Mouse (Mus musculus) megakaryocyte, adult 5-6 weeks (primary cell): ENCODE measurements around the gene Fuz. TPM values are rescaled to one million over a fixed set of nuclear protein-coding genes. Genes with fewer than 3 reads are reported as not detected.

Experiments used
- ATAC-seq: 2 replicates; pipeline ENCODE4 v1.8.0; 2016; ENCODE audit warnings: mild to moderate bottlenecking, inconsistent platforms; ENCODE audit not compliant: poor library complexity, severe bottlenecking
- total RNA-seq, 2 experiments: library from RNA; stranded (forward) in 1 of 2; stranded (reverse) in 1 of 2; fragments of 153-499, 151-499 nt in 1 of 2; fragments of 221-1000, 200-1000 nt in 1 of 2; gene quantifications; 2 replicates each; pipeline versions ENCODE4 v1.2.3 to v1.2.4; 2015 to 2017

Fuz gene
- total RNA-seq, 2 experiments from 2014 or later: 4.7 to 11.1 TPM

GRCm38 (mm10) chr7:44888256-44889105 is 7.4 kb upstream of the Fuz start:
- no peak for ATAC-seq

GRCm38 (mm10) chr7:44890180-44890579 is 5.7 kb upstream of the Fuz start:
- no peak for ATAC-seq

- no peak for ATAC-seq
Observed at GRCm38 (mm10) chr7:44890737-44891136, 5.1 kb upstream of the Fuz start.

- ATAC-seq: no peak
Observed at GRCm38 (mm10) chr7:44891611-44892010, 4.3 kb upstream of the Fuz start.

GRCm38 (mm10) chr7:44892276-44892921 is 3.5 kb upstream of the Fuz start, which contains the start of gene Med25:
TSS of gene Med25 (minus strand) at chr7:44892712.
- ATAC-seq: peak; percentile 80

DNA sequence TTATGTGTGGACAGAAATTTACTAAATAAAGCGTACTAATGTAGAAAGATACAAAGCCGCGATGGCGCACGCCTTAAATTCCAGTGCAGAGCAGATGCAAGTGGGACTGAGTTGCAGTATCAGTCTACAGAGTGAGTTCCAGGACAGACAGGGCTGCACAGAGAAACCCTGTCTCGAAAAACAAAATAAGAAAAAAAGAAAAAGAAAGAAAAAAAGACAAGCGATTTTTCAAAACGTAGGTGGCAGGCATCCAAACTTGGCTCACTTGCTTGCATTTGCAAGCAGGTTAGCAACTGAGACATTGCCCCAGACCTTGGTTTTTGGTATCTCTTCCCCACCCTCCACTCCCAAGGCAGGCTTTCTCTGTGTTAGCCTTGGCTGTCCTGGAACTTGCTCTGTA is 2.7 kb upstream of the Fuz start:
- no peak for ATAC-seq

DNA sequence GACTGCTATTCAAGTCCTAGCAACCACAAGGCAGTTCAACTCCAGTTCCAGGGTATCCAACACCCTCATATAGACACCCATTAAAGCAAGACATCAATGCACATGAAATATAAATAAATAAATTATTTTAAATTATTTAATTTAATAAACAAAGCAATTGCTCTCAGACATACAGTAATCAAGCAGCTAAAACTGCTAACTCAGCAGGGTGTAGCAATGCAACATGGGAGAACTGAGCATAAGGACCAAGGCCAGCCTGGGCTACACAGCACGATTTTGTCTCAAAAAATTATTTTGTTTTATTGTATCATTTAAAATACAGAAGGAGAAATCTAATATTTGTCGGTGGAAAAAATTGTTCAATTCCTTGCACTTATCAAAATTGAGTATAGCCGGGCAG is 1.7 kb upstream of the Fuz start:
- ATAC-seq: no peak

- no peak for ATAC-seq
Observed at GRCm38 (mm10) chr7:44895206-44895592, 680 bp upstream of the Fuz start.

DNA sequence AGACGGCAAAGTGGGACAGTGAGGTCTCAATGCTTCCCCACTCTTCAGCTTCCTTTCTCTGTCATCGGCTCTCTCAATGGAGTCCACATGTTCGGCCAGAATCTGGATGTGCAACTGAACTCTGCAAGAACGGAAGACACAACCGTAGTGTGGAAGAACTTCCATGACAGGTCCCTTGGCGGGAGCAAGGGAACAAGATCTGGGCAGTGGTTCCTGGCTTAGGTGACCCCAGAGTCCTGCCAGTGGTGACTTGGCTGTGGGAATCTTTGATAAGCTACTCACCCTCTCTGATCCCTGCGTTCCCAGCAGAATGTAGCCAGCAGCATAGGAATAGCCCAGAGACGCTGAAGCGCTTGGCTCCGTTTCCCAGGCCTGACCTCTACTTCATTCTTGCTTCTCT is 620 bp downstream of the Fuz start:
- no peak for ATAC-seq

DNA sequence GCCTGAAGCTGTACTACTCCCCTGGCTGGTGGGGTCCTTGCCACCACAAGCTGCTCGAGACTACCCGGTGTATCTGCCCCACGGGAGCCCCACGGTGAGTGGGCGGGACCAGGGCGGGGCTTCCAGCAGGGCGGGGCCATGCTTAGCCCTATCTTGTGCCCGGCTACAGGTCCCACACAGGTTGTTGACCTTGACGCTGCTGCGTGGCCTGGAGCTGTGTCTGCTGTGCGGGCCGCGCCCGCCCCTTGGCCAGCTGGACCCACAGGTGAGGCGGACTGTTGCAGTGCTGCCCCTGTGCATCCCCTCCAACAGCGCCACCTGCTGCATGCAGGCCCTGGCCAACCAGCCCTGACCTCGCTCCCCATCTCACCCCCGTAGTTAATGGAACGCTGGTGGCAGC is 2.7 kb downstream of the Fuz start:
- no peak for ATAC-seq

- ATAC-seq: no peak
Observed at GRCm38 (mm10) chr7:44900632-44901031, 4.8 kb downstream of the Fuz start.

DNA sequence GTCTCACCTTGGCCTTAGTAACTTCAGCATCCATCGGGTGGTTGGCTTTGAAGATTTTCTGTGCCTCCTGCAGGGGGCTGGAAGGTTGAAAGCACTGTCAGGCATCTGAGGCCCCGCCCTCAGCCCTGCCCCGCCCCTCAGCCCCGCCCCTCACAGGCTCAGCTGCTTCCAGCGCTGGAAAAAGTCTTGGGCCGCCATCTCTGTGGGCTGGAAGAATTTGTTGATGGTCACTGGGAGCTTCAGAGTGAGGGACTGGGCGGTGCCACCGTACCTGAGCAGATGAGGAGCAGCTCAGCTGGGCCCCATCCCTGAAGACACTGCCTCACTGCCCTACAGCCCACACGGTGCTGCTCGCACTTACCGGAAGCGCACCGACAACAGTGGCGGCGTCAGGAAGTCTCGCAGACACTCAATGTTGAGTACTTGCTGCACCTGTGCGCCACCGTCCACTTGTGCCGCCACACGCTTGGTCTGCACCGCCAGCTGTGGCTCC is 5.4 kb downstream of the Fuz start:
- peak; percentile 69 for ATAC-seq

GRCm38 (mm10) chr7:44905430-44905829 is 9.6 kb downstream of the Fuz start:
- ATAC-seq: no peak

DNA sequence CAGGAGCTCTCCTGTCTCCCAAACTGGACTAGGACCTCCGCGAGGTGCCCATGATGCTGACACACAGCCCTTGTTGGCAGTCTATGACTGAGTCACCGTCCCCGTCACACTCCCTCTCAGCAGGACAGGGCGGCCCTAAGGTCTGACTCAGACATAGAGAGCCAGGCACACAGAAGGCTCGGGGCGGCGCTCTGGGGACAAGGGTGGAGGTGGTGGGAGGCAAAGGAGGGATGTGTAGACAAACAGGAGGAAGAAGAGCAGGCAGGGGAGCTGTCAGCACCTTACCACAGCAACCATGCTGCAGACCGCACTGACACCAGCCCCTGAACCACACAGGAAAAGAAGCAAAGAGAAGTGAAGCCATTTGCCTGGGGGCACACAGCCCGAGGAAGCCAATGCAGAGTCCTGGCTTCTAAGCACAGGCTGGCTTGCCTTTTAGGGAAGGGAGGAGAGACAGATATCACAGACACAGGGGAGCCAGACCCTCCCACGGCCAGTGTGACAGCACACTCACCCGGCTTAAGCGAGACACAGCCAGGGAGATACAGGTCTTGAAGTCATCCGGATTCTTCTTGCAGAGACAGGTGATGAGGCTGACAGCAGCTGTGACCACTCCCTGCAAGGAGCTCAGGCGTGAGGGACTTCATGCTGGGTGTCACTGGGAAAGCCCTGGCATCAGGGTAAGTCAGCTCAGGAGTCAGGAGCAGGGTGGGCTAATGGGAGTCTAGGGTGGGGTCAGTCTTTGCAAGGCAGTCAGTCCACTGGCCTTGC is 13.0 kb downstream of the Fuz start:
- ATAC-seq: 0 out of 2 replicates have a peak, but pooled peaks have one; percentile 15

GRCm38 (mm10) chr7:44914396-44914795 is 18.5 kb downstream of the Fuz start:
- ATAC-seq: no peak

DNA sequence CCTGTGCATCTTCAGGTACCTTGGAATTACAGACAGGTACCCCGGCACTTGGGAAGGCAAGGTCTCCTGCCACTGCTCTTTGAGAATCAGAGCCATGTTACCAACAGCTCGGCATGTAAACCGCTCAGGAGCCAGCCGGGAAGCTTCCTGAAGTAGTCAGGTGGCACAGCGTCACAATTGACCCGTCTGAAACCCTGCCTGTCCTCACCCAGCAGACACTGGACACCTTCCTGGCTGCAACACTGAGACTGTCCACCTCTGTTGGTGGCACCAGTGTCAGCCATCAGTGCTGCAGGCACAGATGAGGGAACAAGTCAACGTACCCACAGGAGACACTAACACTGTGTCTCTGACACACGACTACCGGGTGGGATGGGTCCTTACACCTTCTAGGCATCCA is 19.4 kb downstream of the Fuz start:
- ATAC-seq: no peak

DNA sequence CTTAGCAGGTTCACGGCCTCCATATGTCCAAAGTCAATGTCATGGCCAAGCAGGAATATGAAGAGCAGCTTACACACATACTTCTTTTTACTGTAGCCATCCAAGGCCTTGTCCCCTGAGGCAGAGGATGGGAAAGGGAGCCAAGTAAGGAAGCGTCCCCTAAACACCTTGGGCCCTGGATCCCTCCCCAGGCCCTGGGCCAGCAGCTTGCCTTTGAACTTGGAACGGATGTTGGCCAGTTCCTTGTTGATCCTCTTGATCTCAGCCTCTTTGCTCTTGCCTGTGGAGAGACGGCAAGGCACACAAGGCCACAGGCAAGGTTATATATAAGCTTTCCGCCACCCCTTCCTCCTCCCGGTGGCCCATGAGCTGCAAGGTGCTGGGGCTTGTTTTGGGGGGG is 20.3 kb downstream of the Fuz start:
- ATAC-seq: no peak

DNA sequence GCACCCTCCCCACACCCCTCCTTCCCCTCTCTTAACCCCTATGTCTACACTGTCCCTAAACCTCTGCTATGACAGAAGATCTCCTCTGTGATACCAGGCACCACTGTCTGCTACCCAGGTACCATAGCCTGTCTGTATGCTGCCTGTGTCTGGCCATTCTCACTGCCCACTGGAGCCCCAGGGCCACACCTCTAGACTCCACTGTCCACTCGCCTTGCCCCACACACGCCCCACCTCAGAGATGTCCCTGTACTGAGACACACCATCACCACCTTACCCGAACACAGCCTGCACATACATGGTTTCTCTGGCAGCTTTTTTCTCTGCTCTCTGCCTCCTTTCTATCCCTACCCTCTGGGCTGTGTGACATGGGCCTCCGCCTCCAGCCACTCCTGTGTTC is 21.0 kb downstream of the Fuz start:
- ATAC-seq: no peak

DNA sequence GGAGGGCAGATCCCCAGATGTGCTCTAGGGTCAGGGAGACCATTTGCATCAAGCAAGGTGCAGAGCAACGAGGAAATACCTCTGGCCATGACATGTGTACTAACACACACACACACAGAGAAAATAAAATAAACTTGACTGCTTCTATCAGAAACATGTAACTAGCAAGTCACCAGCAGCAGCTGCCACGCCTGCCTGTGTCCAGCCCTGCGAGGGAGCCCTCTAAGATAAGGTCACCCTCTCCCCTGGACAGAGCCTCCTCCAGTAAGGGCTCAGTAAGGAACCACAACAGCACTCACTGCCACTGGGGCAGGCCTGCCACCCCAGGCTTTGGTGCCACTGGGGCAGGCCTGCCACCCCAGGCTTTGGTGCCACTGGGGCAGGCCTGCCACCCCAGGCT is 22.3 kb downstream of the Fuz start:
- no peak for ATAC-seq

GRCm38 (mm10) chr7:44919127-44919526 is 23.2 kb downstream of the Fuz start:
- ATAC-seq: no peak

- ATAC-seq: no peak
Observed at GRCm38 (mm10) chr7:44922530-44922929, 26.7 kb downstream of the Fuz start.
